Mouse (Mus musculus) CH12.LX (cell line): ENCODE results near the gene Gon7. TPM values are rescaled to one million over a fixed set of nuclear protein-coding genes. Genes with fewer than 3 reads are reported as not detected.

Experiments
- DNase-seq: peaks from one replicate; pipeline ENCODE4 v3.0.0-alpha.2; 2013; ENCODE audit errors: extremely low read depth
- H3K27ac ChIP-seq: 2 replicates; pipeline ENCODE4 v1.5.1; 2012; ENCODE audit warnings: low read depth, mild to moderate bottlenecking, control low read depth, moderate library complexity; ENCODE audit not compliant: insufficient read depth
- H3K27me3 ChIP-seq: replicated peaks from 2 replicates; pipeline ENCODE3; 2012; ENCODE audit warnings: inconsistent platforms
- H3K36me3 ChIP-seq, 2 experiments: replicated peaks in 1 of 2; 2 replicates each; pipeline versions ENCODE3 to v1.6.1; 2012; ENCODE audit warnings: inconsistent platforms in 1 of 2, low read length in 1 of 2, mild to moderate bottlenecking in 1 of 2, mixed read lengths in 1 of 2, moderate library complexity in 1 of 2; ENCODE audit not compliant: control insufficient read depth in 1 of 2, insufficient read depth in 1 of 2
- H3K4me1 ChIP-seq, 2 experiments: 2 replicates each; pipeline ENCODE4 v1.6.1; 2012; ENCODE audit warnings: inconsistent platforms in 1 of 2, moderate library complexity in 1 of 2; ENCODE audit not compliant: insufficient read depth in 2 of 2, control insufficient read depth in 1 of 2
- H3K4me2 ChIP-seq: 2 replicates; pipeline ENCODE4 v1.6.1; 2012; ENCODE audit warnings: low read depth, mild to moderate bottlenecking, control low read depth; ENCODE audit not compliant: poor library complexity, insufficient read depth, severe bottlenecking
- H3K4me3 ChIP-seq, 3 experiments: fragments of 150-350 bp in 1 of 3; sonication (generic) in 1 of 3; replicated peaks in 1 of 3; 2 replicates each; pipeline versions ENCODE3 to v1.5.1; 2011 to 2012; ENCODE audit warnings: low read depth in 2 of 3, low read length in 2 of 3, mild to moderate bottlenecking in 2 of 3, moderate library complexity in 2 of 3, control low read depth in 1 of 3, improper control_type of control experiment in 1 of 3, inconsistent platforms in 1 of 3, mixed read lengths in 1 of 3; ENCODE audit not compliant: poor library complexity in 1 of 3
- H3K79me2 ChIP-seq: replicated peaks from 2 replicates; pipeline ENCODE4 v1.6.1; 2012; ENCODE audit warnings: mild to moderate bottlenecking, moderate library complexity; ENCODE audit not compliant: control insufficient read depth, poor library complexity, insufficient read depth, severe bottlenecking; ENCODE audit errors: extremely low read depth
- H3K9ac ChIP-seq: 2 replicates; pipeline ENCODE4 v1.6.1; 2012; ENCODE audit warnings: low read depth, mild to moderate bottlenecking, control low read depth, moderate library complexity; ENCODE audit not compliant: insufficient read depth
- H3K9me3 ChIP-seq: replicated peaks from 2 replicates; pipeline ENCODE3; 2012; ENCODE audit warnings: low read length, inconsistent platforms, mixed read lengths
- CHD1 ChIP-seq: IDR thresholded peaks from 2 replicates; pipeline ENCODE4 v1.6.1; 2012; ENCODE audit warnings: low read depth, low read length, improper control_type of control experiment, inconsistent platforms
- CTCF ChIP-seq, 2 experiments: IDR thresholded peaks in 1 of 2; conservative IDR thresholded peaks in 1 of 2; 2 replicates each; pipeline ENCODE4 v1.5.1; 2011 to 2012; ENCODE audit warnings: low read depth in 2 of 2, low read length in 2 of 2, improper control_type of control experiment in 1 of 2, inconsistent platforms in 1 of 2, mild to moderate bottlenecking in 1 of 2, moderate library complexity in 1 of 2
- E2F4 ChIP-seq: IDR thresholded peaks from 2 replicates; pipeline ENCODE4 v1.6.1; 2011; ENCODE audit warnings: low read depth, low read length, improper control_type of control experiment; ENCODE audit not compliant: insufficient replicate concordance
- EP300 ChIP-seq: IDR thresholded peaks from 2 replicates; pipeline ENCODE4 v1.6.1; 2011; ENCODE audit warnings: low read length, improper control_type of control experiment
- ETS1 ChIP-seq: conservative IDR thresholded peaks from 2 replicates; pipeline ENCODE4 v1.6.1; 2012; ENCODE audit warnings: low read depth, mild to moderate bottlenecking, inconsistent platforms, low read length, improper control_type of control experiment, moderate library complexity
- GABPA ChIP-seq: IDR thresholded peaks from 2 replicates; pipeline ENCODE4 v1.6.1; 2012; ENCODE audit warnings: low read depth, low read length, improper control_type of control experiment, inconsistent platforms; ENCODE audit not compliant: insufficient replicate concordance
- JUN ChIP-seq: IDR thresholded peaks from 2 replicates; pipeline ENCODE4 v1.6.1; 2011; ENCODE audit warnings: low read depth, mild to moderate bottlenecking, low read length, improper control_type of control experiment, moderate library complexity; ENCODE audit not compliant: insufficient read depth
- JUND ChIP-seq: conservative IDR thresholded peaks from 2 replicates; pipeline ENCODE4 v1.6.1; 2011; ENCODE audit warnings: low read depth, low read length, improper control_type of control experiment
- KAT2A ChIP-seq: IDR thresholded peaks from 2 replicates; pipeline ENCODE4 v1.6.1; 2012; ENCODE audit warnings: low read length, improper control_type of control experiment, inconsistent platforms; ENCODE audit not compliant: insufficient replicate concordance
- NRF1 ChIP-seq: IDR thresholded peaks from 2 replicates; pipeline ENCODE4 v1.6.1; 2014; ENCODE audit warnings: low read depth, mild to moderate bottlenecking, inconsistent platforms, low read length, improper control_type of control experiment, moderate library complexity
- PAX5 ChIP-seq: IDR thresholded peaks from 2 replicates; pipeline ENCODE4 v1.6.1; 2012; ENCODE audit warnings: low read length, inconsistent platforms, mixed read lengths
- RCOR1 ChIP-seq: conservative IDR thresholded peaks from 2 replicates; pipeline ENCODE4 v1.6.1; 2012; ENCODE audit warnings: low read depth, mild to moderate bottlenecking, inconsistent platforms, low read length, improper control_type of control experiment
- SIN3A ChIP-seq: IDR thresholded peaks from 2 replicates; pipeline ENCODE4 v1.6.1; 2012; ENCODE audit warnings: low read length, improper control_type of control experiment, inconsistent platforms
- SMC3 ChIP-seq: IDR thresholded peaks from 2 replicates; pipeline ENCODE4 v1.6.1; 2011; ENCODE audit warnings: low read depth, low read length, improper control_type of control experiment
- TBP ChIP-seq: conservative IDR thresholded peaks from 2 replicates; pipeline ENCODE4 v1.6.1; 2011; ENCODE audit warnings: low read depth, low read length, improper control_type of control experiment
- UBTF ChIP-seq: IDR thresholded peaks from 2 replicates; pipeline ENCODE4 v1.6.1; 2012; ENCODE audit warnings: low read depth, mild to moderate bottlenecking, inconsistent platforms, low read length, improper control_type of control experiment, moderate library complexity
- USF1 ChIP-seq: IDR thresholded peaks from 2 replicates; pipeline ENCODE4 v1.6.1; 2014; ENCODE audit warnings: low read depth, mild to moderate bottlenecking, inconsistent platforms, low read length, improper control_type of control experiment
- USF2 ChIP-seq: conservative IDR thresholded peaks from 2 replicates; pipeline ENCODE4 v1.6.1; 2011; ENCODE audit warnings: low read depth, low read length, improper control_type of control experiment
- ZMIZ1 ChIP-seq: IDR thresholded peaks from 2 replicates; pipeline ENCODE4 v1.6.1; 2012; ENCODE audit warnings: low read depth, mild to moderate bottlenecking, inconsistent platforms, low read length, improper control_type of control experiment
- ZNF384 ChIP-seq: IDR thresholded peaks from 2 replicates; pipeline ENCODE4 v1.6.1; 2012; ENCODE audit warnings: low read depth, low read length, improper control_type of control experiment, inconsistent platforms
- dilution Hi-C: fragments of 300-500 bp; cut with MboI; formaldehyde crosslinking; loops from 2 replicates; pipeline ENCODE4 v1.14.3; 2020; ENCODE audit warnings: low sequenced_read_pairs; ENCODE audit not compliant: extremely low pct_unique_long_range_greater_than_20kb, extremely low pct_ligation_motif_present
- in situ Hi-C: fragments of 300-500 bp; cut with MboI; formaldehyde crosslinking; loops from 3 replicates; pipeline ENCODE4 v1.14.3; 2019; ENCODE audit warnings: low sequenced_read_pairs, low pct_ligation_motif_present, low pct_unique_long_range_greater_than_20kb, mixed read lengths
- polyA plus RNA-seq: library from polyadenylated mRNA; unstranded; fragments of >175 nt; gene quantifications from 2 replicates; pipeline ENCODE4 v1.2.1, GENCODE M21; 2012; ENCODE audit warnings: low read depth; ENCODE audit not compliant: insufficient read length
- total RNA-seq, 2 experiments: library from RNA; depleted of rRNA; stranded (reverse); fragments of 300-350 nt in 1 of 2; fragments of >200 nt in 1 of 2; gene quantifications; 2 replicates each; pipeline ENCODE4 v1.2.3; 2012 to 2014

Gene Gon7
- total and polyA plus RNA-seq, 3 experiments, result 20.9 to 30.0 (median 21.1) TPM

DNA sequence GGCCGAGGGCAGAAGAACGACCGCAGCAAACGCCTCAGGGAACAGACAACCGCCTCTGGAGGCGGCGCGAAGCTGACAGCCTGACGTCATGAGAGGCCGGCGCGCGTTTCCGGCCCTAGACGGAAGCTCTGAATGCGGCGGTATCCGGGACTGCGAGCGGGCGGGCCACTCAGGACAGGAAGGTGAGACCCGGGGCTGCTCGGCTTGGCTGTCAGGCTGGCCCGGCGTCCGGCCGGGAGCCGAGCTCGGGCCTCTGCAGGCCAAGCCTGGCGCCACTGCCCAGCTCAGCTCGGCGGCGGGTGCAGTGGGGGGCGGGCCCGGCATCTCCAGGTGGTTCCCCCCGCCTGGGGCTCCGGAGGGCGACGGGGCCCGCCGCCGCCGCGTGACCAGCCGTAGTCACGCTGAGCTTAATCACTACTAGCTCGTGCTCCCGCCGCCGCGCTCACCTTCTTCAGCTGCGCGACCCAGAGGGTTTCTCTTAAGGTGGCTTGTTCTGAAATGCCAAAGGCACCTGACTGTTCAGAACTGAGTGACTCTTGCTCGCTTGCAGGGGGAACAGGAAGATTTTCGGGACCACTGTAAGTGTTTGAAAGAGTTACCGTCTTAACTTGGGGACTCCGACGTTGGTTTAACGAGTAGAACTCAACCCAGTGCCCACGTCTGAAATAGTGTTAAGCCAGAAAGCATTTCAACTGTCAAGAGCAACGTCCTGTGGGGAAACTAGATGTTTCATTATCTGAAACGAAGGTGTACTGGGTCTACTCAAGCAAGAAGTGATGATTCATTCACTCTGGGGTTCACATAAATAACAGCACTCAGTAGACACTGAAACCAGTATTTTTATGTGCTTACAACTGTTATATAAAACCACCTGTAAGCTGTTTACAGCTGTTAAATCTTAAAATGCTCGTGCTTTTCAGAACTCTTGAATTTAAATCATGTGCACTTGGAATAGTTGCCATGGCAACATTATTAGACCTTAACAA, 13.7 kb downstream of the Gon7 start, which contains the start of the genes Moap1 and Tmem251 (continued):
- no peak; the same call in 1 of the 2 replicates for TF ChIP-seq ETS1

DNA sequence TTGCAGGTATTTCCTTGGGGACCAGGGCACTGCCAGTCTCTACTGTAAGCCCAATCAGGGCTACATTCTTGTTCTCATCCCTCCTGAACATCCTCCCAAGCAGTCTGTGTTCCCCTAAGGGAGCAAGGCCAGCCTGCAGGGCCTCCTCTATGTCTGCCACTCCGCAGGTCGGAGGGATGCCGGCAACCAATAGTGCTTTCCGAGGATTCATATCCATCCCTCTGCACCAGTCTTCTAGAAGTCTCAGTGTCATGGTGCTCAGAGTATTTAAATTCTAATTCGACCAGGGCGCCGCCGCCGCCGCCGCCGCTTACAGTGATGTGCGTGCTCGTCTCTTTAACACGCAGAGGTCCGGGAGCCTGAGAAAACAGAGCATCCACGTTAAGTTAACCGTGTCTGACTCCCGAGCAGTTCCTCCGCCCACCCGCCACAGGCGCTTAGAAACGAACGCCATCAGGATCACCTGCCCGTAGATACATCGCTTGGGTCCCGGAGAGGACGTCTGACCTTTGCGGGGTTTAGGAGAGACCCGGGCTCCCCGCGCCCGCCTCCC, 14.5 kb downstream of the Gon7 start:
- Histone ChIP-seq H3K79me2 (peaks cover 31% of the 10 kb centered on the region), H3K36me3 (peaks cover 3 to 40% of the 10 kb centered on the region in 2 experiments), H3K9ac (peak overlapping the region; percentile 50), H3K4me1 (peaks cover 0 to 31% of the 10 kb centered on the region in 2 experiments; a peak in 2 of 4 replicates), H3K27me3 (no peaks in the 10 kb centered on the region), H3K27ac (0 out of 2 replicates have a peak overlapping the region, but pooled peaks have one; percentile 12), H3K4me3 (peak overlapping the region; percentile 62 to 84 (median 80)), H3K9me3 (no peaks in the 10 kb centered on the region), H3K4me2 (peak overlapping the region; percentile 74)
- DNase-seq, result peak; percentile 27
- dilution Hi-C loops, result no loop called here
- in situ Hi-C loops, result loop anchor here (10.0 kb wide), 1 partner anchor 322 kb away; no protein-coding TSS in a partner anchor
- TF ChIP-seq GABPA, result no peak
- 0 out of 2 replicates have a peak, but pooled peaks have one; percentile 46 for TF ChIP-seq UBTF

DNA sequence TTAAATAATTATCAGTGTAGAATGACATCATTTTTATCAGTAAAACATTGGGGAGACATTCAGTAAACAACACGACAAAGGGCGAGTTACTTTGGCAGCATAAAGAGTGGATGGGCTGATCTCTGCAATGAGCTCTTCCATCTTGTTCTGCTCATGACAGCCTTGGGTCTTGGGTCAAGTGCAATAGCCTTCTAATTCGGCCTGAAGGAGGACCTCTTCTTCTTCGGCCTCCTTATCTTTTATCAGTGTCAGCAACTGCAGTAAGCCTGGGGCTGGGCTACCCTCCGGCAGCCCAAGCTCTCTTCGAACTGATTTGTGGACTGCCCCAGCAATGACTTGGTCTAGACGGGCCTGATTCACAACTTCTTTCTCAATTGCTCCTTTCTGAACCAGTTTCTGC, 15.5 kb downstream of the Gon7 start:
- dilution Hi-C loops (no loop called here), in situ Hi-C loops (loop anchor here (10.0 kb wide), 1 partner anchor 323 kb away; no protein-coding TSS in a partner anchor)
- TF ChIP-seq SIN3A (no peak), TBP (no peak), RCOR1 (no peak), ZNF384 (no peak), JUND (no peak), CTCF (conservative IDR thresholded peaks at IDR 0.05 in 1 of 2, IDR thresholded peaks at IDR 0.05 in 1 of 2; ENCODE audit: low read depth in 2 of 2, low read length in 2 of 2) (no peak), JUN (no peak), SMC3 (no peak), E2F4 (no peak), ZMIZ1 (no peak), EP300 (no peak), USF2 (no peak), NRF1 (no peak), USF1 (no peak), PAX5 (no peak), CHD1 (no peak), ETS1 (no peak), KAT2A (no peak)
- H3K4me1 ChIP-seq, result peaks cover 0 to 31% of the 10 kb centered on the region in 2 experiments; a peak in 2 of 4 replicates
- H3K36me3 ChIP-seq, result peaks cover 2 to 29% of the 10 kb centered on the region in 2 experiments
- peaks cover 24% of the 10 kb centered on the region for H3K79me2 ChIP-seq
- no peak for DNase-seq
- no peaks in the 10 kb centered on the region for H3K9me3 ChIP-seq
- H3K4me2 ChIP-seq, result no peak overlapping the region
- no peaks in the 10 kb centered on the region for H3K27me3 ChIP-seq
- no peak overlapping the region for H3K27ac ChIP-seq
- H3K9ac ChIP-seq, result no peak overlapping the region
- no peak overlapping the region for H3K4me3 ChIP-seq
